Mouse (Mus musculus) stomach, embryonic 14.5 days (tissue): ENCODE measurements around the gene Sgcg. TPM values are rescaled to one million over a fixed set of nuclear protein-coding genes. Genes with fewer than 3 reads are reported as not detected.

ENCODE experiments used
- ATAC-seq: fragments of 200-750 bp; cut with Nextera tagmentation; 2 replicates; pipeline ENCODE4 v1.8.0; 2017; ENCODE audit warnings: low read depth, moderate TSS enrichment; ENCODE audit not compliant: insufficient number of reproducible peaks, insufficient read depth, low FRiP score
- H3K27ac ChIP-seq: fragments of 300-500 bp; sonication (generic); 2 replicates; pipeline ENCODE4 v1.5.1; 2014; ENCODE audit warnings: mild to moderate bottlenecking, low read length, moderate library complexity, mixed read lengths
- H3K27me3 ChIP-seq: fragments of 300-500 bp; sonication (generic); 2 replicates; pipeline ENCODE4 v1.6.1; 2014; ENCODE audit warnings: low read length, control low read depth, mixed read lengths; ENCODE audit not compliant: control insufficient read depth, insufficient read depth
- H3K36me3 ChIP-seq: fragments of 300-500 bp; sonication (generic); 2 replicates; pipeline ENCODE4 v1.6.1; 2014; ENCODE audit warnings: mild to moderate bottlenecking, control low read depth, low read length, moderate library complexity, mixed read lengths; ENCODE audit not compliant: control insufficient read depth, insufficient read depth
- H3K4me1 ChIP-seq: fragments of 300-500 bp; sonication (generic); 2 replicates; pipeline ENCODE4 v1.6.1; 2014; ENCODE audit warnings: low read length, control low read depth, mixed read lengths; ENCODE audit not compliant: control insufficient read depth, insufficient read depth
- H3K4me2 ChIP-seq: fragments of 300-500 bp; sonication (generic); replicated peaks from 2 replicates; pipeline ENCODE4 v1.6.1; 2014; ENCODE audit warnings: low read depth, low read length, control low read depth
- H3K4me3 ChIP-seq: fragments of 300-500 bp; sonication (generic); 2 replicates; pipeline ENCODE4 v1.5.1; 2014; ENCODE audit warnings: low read depth, low read length, control low read depth
- H3K9ac ChIP-seq: fragments of 300-500 bp; sonication (generic); replicated peaks from 2 replicates; pipeline ENCODE4 v1.6.1; 2014; ENCODE audit warnings: low read depth, mild to moderate bottlenecking, control low read depth, low read length, moderate library complexity, mixed read lengths
- H3K9me3 ChIP-seq: fragments of 300-500 bp; sonication (generic); 2 replicates; pipeline ENCODE4 v1.6.1; 2016; ENCODE audit warnings: low read depth, low read length, control low read depth; ENCODE audit not compliant: control insufficient read depth
- WGBS: fragments of 180-500 bp; shearing (Covaris S2); extraction: QIAGEN DNeasy Blood & Tissue Kit; methylation state at CpG from one replicate; pipeline ENCODE4 v1.1.7; 2014; 5-methylcytosine and 5-hydroxymethylcytosine counted together
- polyA plus RNA-seq: library from polyadenylated mRNA; unstranded; fragments of >200 nt; fragmentation: Nextera tagmentation; extraction: Ambion mirVana; gene quantifications from 2 replicates; pipeline ENCODE4 v1.2.1, GENCODE M21; 2014

Sgcg gene
- 0.38 and 1.2 TPM in 2 replicates for polyA plus RNA-seq

GRCm38 (mm10) chr14:61258352-61258751 lies at the start of gene Sgcg:
TSS of gene Sgcg (minus strand) at chr14:61258490.
- H3K27ac ChIP-seq, result no peak within 1 kb of the TSS
- WGBS, result 48% methylated on average over 11 of the region's 11 CpGs
- H3K27me3 ChIP-seq, result no peaks in the 10 kb centered on the region
- no peak within 1 kb of the TSS for H3K9ac ChIP-seq
- H3K4me1 ChIP-seq, result no peaks in the 10 kb centered on the region
- no peak for ATAC-seq
- H3K9me3 ChIP-seq, result no peaks in the 10 kb centered on the region
- no peak within 1 kb of the TSS for H3K4me3 ChIP-seq
- no peaks in the 10 kb centered on the region for H3K36me3 ChIP-seq
- no peak within 1 kb of the TSS for H3K4me2 ChIP-seq

GRCm38 (mm10) chr14:61303969-61304609 lies 45.8 kb upstream of the Sgcg start:
- Histone ChIP-seq H3K4me2 (no peak overlapping the region), H3K36me3 (no peaks in the 10 kb centered on the region), H3K9me3 (0 out of 2 replicates have a peak, but pooled peaks cover 3% of the 10 kb centered on the region), H3K27me3 (no peaks in the 10 kb centered on the region), H3K27ac (peak overlapping the region; percentile 35; the same call in 1 of the 2 replicates), H3K4me3 (no peak overlapping the region), H3K4me1 (no peaks in the 10 kb centered on the region), H3K9ac (no peak overlapping the region)
- peak; percentile 84; the same call in 1 of the 2 replicates for ATAC-seq
- 33% methylated on average over 4 of the region's 4 CpGs for WGBS

GRCm38 (mm10) chr14:61302428-61302827 lies 44.1 kb upstream of the Sgcg start:
- Histone ChIP-seq H3K9ac (no peak overlapping the region), H3K27ac (no peak overlapping the region), H3K4me1 (no peaks in the 10 kb centered on the region), H3K9me3 (0 out of 2 replicates have a peak, but pooled peaks cover 3% of the 10 kb centered on the region), H3K4me2 (no peak overlapping the region), H3K27me3 (no peaks in the 10 kb centered on the region), H3K36me3 (no peaks in the 10 kb centered on the region), H3K4me3 (no peak overlapping the region)
- 57% methylated on average over 2 of the region's 2 CpGs for WGBS
- ATAC-seq, result no peak

GRCm38 (mm10) chr14:61301323-61301722 lies 43.0 kb upstream of the Sgcg start:
- WGBS, result 63% methylated on average over 2 of the region's 2 CpGs
- Histone ChIP-seq H3K9me3 (0 out of 2 replicates have a peak, but pooled peaks cover 3% of the 10 kb centered on the region), H3K36me3 (no peaks in the 10 kb centered on the region), H3K4me2 (no peak overlapping the region), H3K27me3 (no peaks in the 10 kb centered on the region), H3K4me3 (no peak overlapping the region), H3K9ac (no peak overlapping the region), H3K27ac (no peak overlapping the region), H3K4me1 (no peaks in the 10 kb centered on the region)
- no peak for ATAC-seq

- 0 out of 2 replicates have a peak, but pooled peaks cover 3% of the 10 kb centered on the region for H3K9me3 ChIP-seq
- 83% methylated on average over 6 of the region's 6 CpGs for WGBS
Observed at GRCm38 (mm10) chr14:61299810-61300209, 41.5 kb upstream of the Sgcg start.

GRCm38 (mm10) chr14:61294738-61295079 lies 36.4 kb upstream of the Sgcg start:
- Histone ChIP-seq H3K9ac (no peak overlapping the region), H3K4me2 (no peak overlapping the region), H3K9me3 (no peaks in the 10 kb centered on the region), H3K27ac (no peak overlapping the region), H3K4me3 (no peak overlapping the region), H3K36me3 (no peaks in the 10 kb centered on the region), H3K27me3 (no peaks in the 10 kb centered on the region), H3K4me1 (no peaks in the 10 kb centered on the region)
- no peak for ATAC-seq
- 26% methylated on average over 6 of the region's 6 CpGs for WGBS

More at GRCm38 (mm10) chr14:61299810-61300209, 41.5 kb upstream of the Sgcg start:
- Histone ChIP-seq H3K27me3 (no peaks in the 10 kb centered on the region), H3K4me1 (no peaks in the 10 kb centered on the region), H3K4me2 (no peak overlapping the region), H3K36me3 (no peaks in the 10 kb centered on the region), H3K27ac (no peak overlapping the region), H3K4me3 (no peak overlapping the region), H3K9ac (no peak overlapping the region)
- ATAC-seq, result no peak

GRCm38 (mm10) chr14:61293884-61294737 lies 35.8 kb upstream of the Sgcg start:
- ATAC-seq, result no peak
- Histone ChIP-seq H3K9ac (no peak overlapping the region), H3K4me1 (no peaks in the 10 kb centered on the region), H3K36me3 (no peaks in the 10 kb centered on the region), H3K27ac (no peak overlapping the region), H3K4me3 (no peak overlapping the region), H3K9me3 (no peaks in the 10 kb centered on the region), H3K27me3 (no peaks in the 10 kb centered on the region), H3K4me2 (no peak overlapping the region)
- WGBS, result 54% methylated on average over 16 of the region's 16 CpGs

GRCm38 (mm10) chr14:61290664-61291063 lies 32.4 kb upstream of the Sgcg start:
- Histone ChIP-seq H3K27me3 (no peaks in the 10 kb centered on the region), H3K4me3 (no peak overlapping the region), H3K4me2 (no peak overlapping the region), H3K27ac (no peak overlapping the region), H3K4me1 (no peaks in the 10 kb centered on the region), H3K9me3 (no peaks in the 10 kb centered on the region), H3K36me3 (no peaks in the 10 kb centered on the region), H3K9ac (no peak overlapping the region)
- ATAC-seq, result no peak
- 41% methylated on average over 3 of the region's 3 CpGs for WGBS
